Mouse (Mus musculus) heart, adult 11 months (tissue): Measurements from ENCODE around the gene Col6a6.
A peak's percentile ranks its signal among the peaks of the same experiment; 100 is the strongest.

ENCODE experiments used
- DNase-seq: peaks from one replicate; pipeline ENCODE4 v3.0.0; 2022

The Col6a6 gene

GRCm38 (mm10) chr9:105735195-105735594, 92.8 kb downstream of the Col6a6 start:
- DNase-seq: no peak

- DNase-seq: no peak
Measured at GRCm38 (mm10) chr9:105734651-105735050, 93.3 kb downstream of the Col6a6 start.

GRCm38 (mm10) chr9:105731976-105732375, 96.0 kb downstream of the Col6a6 start:
- DNase-seq: peak; percentile 98

- DNase-seq: no peak
Measured at GRCm38 (mm10) chr9:105720430-105720829, 107.5 kb downstream of the Col6a6 start.

GRCm38 (mm10) chr9:105719851-105720395, 108.0 kb downstream of the Col6a6 start:
- DNase-seq: no peak

GRCm38 (mm10) chr9:105719367-105719766, 108.6 kb downstream of the Col6a6 start:
- DNase-seq: no peak

- DNase-seq: no peak
Measured at GRCm38 (mm10) chr9:105712049-105712448, 115.9 kb downstream of the Col6a6 start.

- no peak for DNase-seq
Measured at GRCm38 (mm10) chr9:105705011-105705410, 122.9 kb downstream of the Col6a6 start.

DNA sequence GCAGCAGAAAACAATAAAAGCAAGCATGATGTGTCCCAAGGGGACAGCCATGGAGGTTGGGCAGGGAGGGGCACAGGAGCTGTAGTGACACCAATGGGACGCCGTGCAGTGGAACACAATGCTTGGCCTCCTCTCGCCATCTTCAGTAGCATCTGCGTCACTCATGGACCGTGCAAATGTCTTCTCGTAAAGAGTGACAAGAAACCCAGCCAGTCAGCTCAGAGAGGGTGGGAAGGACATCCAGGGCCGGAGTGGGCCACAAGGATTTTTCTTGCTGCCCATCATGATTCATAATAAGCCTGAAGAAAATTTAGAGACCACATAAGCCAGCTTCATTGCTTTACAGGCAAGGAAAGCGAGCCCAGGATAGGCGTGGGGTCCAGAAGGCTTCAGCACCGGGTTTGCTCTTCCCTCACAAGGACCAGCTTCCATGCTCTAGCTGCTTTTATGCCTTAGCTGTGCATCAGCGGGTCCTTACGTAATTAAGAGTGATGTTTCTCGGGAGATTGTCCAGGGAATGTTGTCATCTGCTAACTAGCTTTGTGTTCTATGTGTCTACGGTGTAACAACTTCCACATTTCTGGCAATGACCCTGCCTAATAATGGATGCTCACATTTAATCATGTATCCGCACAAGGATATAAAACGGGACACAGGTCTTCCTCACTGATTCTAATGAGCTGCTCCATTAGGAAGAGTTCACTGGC, 123.6 kb downstream of the Col6a6 start:
- no peak for DNase-seq

GRCm38 (mm10) chr9:105701966-105702365, 126.0 kb downstream of the Col6a6 start:
- peak; percentile 91 for DNase-seq

GRCm38 (mm10) chr9:105700702-105701101, 127.3 kb downstream of the Col6a6 start:
- no peak for DNase-seq

- DNase-seq: peak; percentile 97
Measured at GRCm38 (mm10) chr9:105697764-105698396, 130.1 kb downstream of the Col6a6 start.

GRCm38 (mm10) chr9:105696818-105697564, 131.0 kb downstream of the Col6a6 start:
- DNase-seq: no peak

DNA sequence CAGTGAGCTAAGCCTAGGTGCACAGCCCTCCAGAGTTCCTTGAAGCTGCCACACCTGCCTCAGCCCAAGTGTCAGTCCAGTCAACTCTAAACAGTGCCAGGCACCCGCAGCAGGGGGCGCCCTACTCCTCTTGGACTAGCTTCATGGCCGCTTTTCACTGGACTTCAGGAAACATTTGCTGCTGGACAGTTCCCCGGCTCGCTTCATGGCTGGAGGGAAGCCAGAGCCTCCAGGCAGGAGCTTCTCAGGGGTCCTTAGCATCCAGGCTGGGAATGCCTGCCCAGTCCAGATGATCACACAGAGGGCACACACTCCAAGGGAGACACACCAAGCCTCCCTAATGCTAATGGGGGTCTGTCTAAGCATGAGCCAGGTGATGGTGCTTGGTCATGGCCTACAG, 134.1 kb downstream of the Col6a6 start:
- peak; percentile 95 for DNase-seq

DNA sequence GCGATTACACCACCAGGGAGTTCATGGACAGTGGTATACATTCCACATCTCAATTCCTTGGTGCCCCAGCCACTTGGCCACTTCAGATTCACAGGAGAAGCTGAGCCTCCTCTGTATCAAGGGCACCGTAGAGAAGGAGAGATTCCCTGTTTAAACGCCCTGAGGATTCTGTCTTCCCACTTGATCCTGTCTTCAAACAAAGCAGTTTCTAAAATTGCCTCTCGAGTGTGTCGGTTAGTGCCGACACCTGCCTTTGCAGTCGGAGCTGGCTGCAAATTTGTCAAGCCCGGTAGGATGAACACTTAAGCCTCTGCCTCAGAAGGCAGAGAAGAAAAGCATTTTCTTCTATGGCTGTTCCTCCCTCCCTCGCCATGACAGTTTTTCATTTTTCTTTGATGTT, 134.9 kb downstream of the Col6a6 start:
- no peak for DNase-seq

- DNase-seq: no peak
Measured at GRCm38 (mm10) chr9:105692472-105692871, 135.5 kb downstream of the Col6a6 start.

DNA sequence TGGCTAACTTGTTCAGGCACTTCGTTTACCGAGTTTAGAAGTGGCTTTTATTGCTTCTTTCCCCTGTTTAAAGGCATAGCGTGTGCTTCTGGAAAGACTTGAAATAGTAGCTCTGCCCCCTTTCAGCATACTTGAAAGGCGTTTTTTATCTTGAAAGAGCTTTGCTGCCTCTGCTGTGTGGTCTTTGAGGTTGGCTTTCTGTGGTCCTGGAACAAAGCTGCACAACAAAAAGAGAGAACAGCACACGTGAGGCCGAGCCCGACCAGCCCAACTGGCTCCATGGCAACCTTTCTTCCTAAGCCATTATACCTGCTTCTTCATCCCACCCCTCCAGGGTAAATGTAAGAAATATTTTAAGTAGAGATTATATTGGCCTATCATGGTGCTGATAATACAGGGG, 138.5 kb downstream of the Col6a6 start:
- no peak for DNase-seq

GRCm38 (mm10) chr9:105684549-105685165, 143.3 kb downstream of the Col6a6 start:
- no peak for DNase-seq

DNA sequence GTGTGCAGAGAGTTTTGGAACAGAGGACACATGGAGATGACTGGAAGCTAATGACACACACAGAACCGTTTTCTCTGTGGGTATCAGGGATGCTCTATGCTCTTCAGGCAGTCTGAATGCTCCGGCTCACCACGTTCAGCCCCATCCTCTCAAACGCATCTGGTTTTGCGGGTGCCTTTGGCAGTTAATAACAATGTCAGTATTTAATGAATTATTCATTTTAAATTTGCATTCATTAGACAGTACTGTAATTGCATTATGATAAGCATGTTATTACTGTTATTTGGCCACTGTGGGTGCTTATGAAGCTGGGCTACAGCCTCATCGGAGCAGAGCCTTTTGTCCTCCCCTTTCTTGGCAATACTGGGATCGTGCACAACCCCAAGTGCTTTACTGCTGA, 146.6 kb downstream of the Col6a6 start:
- no peak for DNase-seq

GRCm38 (mm10) chr9:105675941-105676340, 152.0 kb downstream of the Col6a6 start:
- no peak for DNase-seq

- no peak for DNase-seq
Measured at GRCm38 (mm10) chr9:105672032-105672431, 155.9 kb downstream of the Col6a6 start.

- no peak for DNase-seq
Measured at GRCm38 (mm10) chr9:105670916-105671315, 157.0 kb downstream of the Col6a6 start.

GRCm38 (mm10) chr9:105665269-105665668, 162.7 kb downstream of the Col6a6 start:
- no peak for DNase-seq
